Mouse (Mus musculus) liver, embryonic 14.5 days (tissue): ENCODE results near the gene Kcnk5. TPM values are rescaled to one million over a fixed set of nuclear protein-coding genes. Genes with fewer than 3 reads are reported as not detected.
A peak's percentile ranks its signal among the peaks of the same experiment; 100 is the strongest.

Experiments used
- ATAC-seq: fragments of 200-750 bp; cut with Nextera tagmentation; 2 replicates; pipeline ENCODE4 v1.8.0; 2017; ENCODE audit warnings: moderate number of reproducible peaks, mild to moderate bottlenecking, moderate library complexity; ENCODE audit not compliant: insufficient read depth
- DNase-seq, 3 experiments: peaks; one replicate each; pipeline ENCODE4 v3.0.0-alpha.2; 2012 to 2013; ENCODE audit warnings: low read depth in 3 of 3, low spot score in 3 of 3
- H3K27ac ChIP-seq: fragments of 300-500 bp; sonication (generic); 2 replicates; pipeline ENCODE4 v1.5.1; 2014; ENCODE audit warnings: moderate library complexity, mild to moderate bottlenecking, control low read depth, inconsistent platforms
- H3K27me3 ChIP-seq: fragments of 300-500 bp; sonication (generic); 2 replicates; pipeline ENCODE4 v1.6.1; 2014; ENCODE audit warnings: mild to moderate bottlenecking, low read length, moderate library complexity; ENCODE audit not compliant: control insufficient read depth, insufficient read depth
- H3K36me3 ChIP-seq: fragments of 300-500 bp; sonication (generic); replicated peaks from 2 replicates; pipeline ENCODE4 v1.6.1; 2014; ENCODE audit warnings: low read depth; ENCODE audit not compliant: control insufficient read depth, insufficient read depth
- H3K4me1 ChIP-seq, 2 experiments: fragments of 200-500 bp in 1 of 2; fragments of 300-500 bp in 1 of 2; sonication (generic) in 1 of 2; replicated peaks; 2 replicates each; pipeline ENCODE4 v1.6.1; 2012 to 2014; ENCODE audit warnings: antibody characterized with exemption in 1 of 2, inconsistent platforms in 1 of 2, low read length in 1 of 2; ENCODE audit not compliant: control insufficient read depth in 2 of 2, insufficient read depth in 2 of 2
- H3K4me2 ChIP-seq: fragments of 300-500 bp; sonication (generic); 2 replicates; pipeline ENCODE4 v1.6.1; 2014; ENCODE audit warnings: low read depth, mild to moderate bottlenecking, control low read depth, moderate library complexity
- H3K4me3 ChIP-seq, 2 experiments: fragments of 200-500 bp in 1 of 2; fragments of 300-500 bp in 1 of 2; sonication (generic) in 1 of 2; 2 replicates each; pipeline ENCODE4 v1.5.1; 2012 to 2014; ENCODE audit warnings: low read depth in 2 of 2, low read length in 2 of 2, mild to moderate bottlenecking in 2 of 2, control low read depth in 1 of 2, inconsistent platforms in 1 of 2, moderate library complexity in 1 of 2; ENCODE audit not compliant: insufficient read depth in 1 of 2
- H3K9ac ChIP-seq: fragments of 300-500 bp; sonication (generic); replicated peaks from 2 replicates; pipeline ENCODE4 v1.6.1; 2014; ENCODE audit warnings: mild to moderate bottlenecking, control low read depth, moderate library complexity
- H3K9me3 ChIP-seq: fragments of 300-500 bp; sonication (generic); 2 replicates; pipeline ENCODE4 v1.6.1; 2016; ENCODE audit warnings: low read length, mixed read lengths; ENCODE audit not compliant: control insufficient read depth
- CTCF ChIP-seq: IDR thresholded peaks from 2 replicates; pipeline ENCODE4 v1.5.1; 2016; ENCODE audit warnings: antibody characterized with exemption, low read depth, control low read depth
- EP300 ChIP-seq: IDR thresholded peaks from 2 replicates; pipeline ENCODE4 v1.6.1; 2016; ENCODE audit warnings: antibody characterized with exemption, low read depth
- WGBS: fragments of 180-500 bp; shearing (Covaris S2); extraction: QIAGEN DNeasy Blood & Tissue Kit; methylation state at CpG from one replicate; pipeline ENCODE4 v1.1.7; 2014; ENCODE audit not compliant: insufficient replicate concordance; 5-methylcytosine and 5-hydroxymethylcytosine counted together
- polyA plus RNA-seq, 2 experiments: library from polyadenylated mRNA; depleted of rRNA in 1 of 2; stranded (reverse) in 1 of 2; unstranded in 1 of 2; fragments of >200 nt; fragmentation: Nextera tagmentation in 1 of 2; extraction: Ambion mirVana in 1 of 2; gene quantifications; 2 replicates each; pipeline versions ENCODE4 v1.2.1 to v1.2.3; 2012 to 2014

The Kcnk5 gene
- polyA plus RNA-seq, 2 experiments, result 3.1 to 3.6 TPM

DNA sequence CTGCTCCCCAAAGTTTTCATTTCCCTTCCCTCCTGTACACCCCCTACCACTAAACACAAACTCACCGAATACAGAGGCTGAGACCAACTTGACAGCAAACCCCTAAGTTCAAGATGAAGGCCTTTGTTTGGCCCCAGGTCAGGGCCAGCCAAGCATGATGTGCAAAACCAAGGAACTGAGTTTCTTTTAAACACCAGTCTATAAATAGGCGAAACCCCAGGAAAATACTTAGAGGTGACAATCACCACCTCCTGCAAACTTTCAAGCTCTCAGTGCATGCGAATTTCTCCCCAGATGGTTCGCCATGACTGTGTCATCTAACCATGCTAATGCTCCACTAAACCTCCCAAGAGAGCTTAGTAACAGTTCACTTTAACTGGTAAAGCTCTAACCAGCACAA lies 5.9 kb downstream of the Kcnk5 start:
- ATAC-seq (no peak), DNase-seq (no peak)
- TF ChIP-seq CTCF (no peak), EP300 (no peak)
- Histone ChIP-seq H3K9me3 (no peaks in the 10 kb centered on the region), H3K27ac (no peak overlapping the region), H3K27me3 (no peaks in the 10 kb centered on the region), H3K4me2 (no peak overlapping the region), H3K9ac (no peak overlapping the region), H3K36me3 (no peaks in the 10 kb centered on the region), H3K4me1 (peaks cover 43 to 62% of the 10 kb centered on the region in 2 experiments), H3K4me3 (no peak overlapping the region)
- WGBS, result 65% methylated on average over 4 of the region's 4 CpGs

DNA sequence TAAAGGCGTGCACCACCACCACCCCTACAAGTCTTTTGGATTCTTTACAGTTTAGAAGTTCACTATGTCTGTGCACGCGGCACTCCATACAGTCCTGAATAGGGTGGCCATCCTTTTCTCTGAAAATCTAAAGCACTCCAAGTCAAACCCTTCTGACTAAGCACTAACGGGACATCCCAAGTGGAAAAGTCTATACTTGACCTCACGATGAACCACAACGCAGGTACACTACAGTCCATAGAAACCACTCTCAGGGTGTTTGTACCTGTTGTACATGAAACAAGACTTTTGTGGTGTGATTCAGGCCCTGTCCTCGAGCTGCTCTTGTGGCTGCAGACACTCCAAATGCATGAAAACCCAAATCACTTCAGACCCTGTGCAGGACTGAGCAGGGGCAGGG lies 6.5 kb downstream of the Kcnk5 start:
- Histone ChIP-seq H3K4me1 (peaks cover 42 to 58% of the 10 kb centered on the region in 2 experiments), H3K27ac (no peak overlapping the region), H3K36me3 (no peaks in the 10 kb centered on the region), H3K9me3 (no peaks in the 10 kb centered on the region), H3K9ac (no peak overlapping the region), H3K4me2 (no peak overlapping the region), H3K4me3 (no peak overlapping the region), H3K27me3 (no peaks in the 10 kb centered on the region)
- DNase-seq, result no peak
- 75% methylated on average over 7 of the region's 7 CpGs for WGBS
- no peak for TF ChIP-seq CTCF
- ATAC-seq, result no peak

DNA sequence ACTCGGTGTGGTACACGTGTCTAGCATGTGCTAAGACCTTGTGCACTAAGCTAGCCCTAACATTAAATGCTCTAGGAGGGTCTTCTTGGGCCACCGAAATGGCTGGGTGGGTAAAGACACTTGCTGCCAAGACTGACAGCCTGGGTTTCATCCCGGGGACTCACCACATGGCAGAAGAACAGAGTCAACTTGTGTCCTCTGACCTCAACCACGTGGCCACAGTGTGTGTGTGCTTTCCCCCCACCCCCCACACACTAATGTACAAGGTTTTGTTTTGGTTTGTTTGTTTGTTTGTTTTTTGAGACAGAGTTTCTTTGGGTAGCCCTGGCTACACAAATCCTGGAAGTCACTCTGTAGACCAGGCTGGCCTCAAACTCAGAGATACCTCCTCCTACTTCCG lies 6.9 kb downstream of the Kcnk5 start:
- TF ChIP-seq EP300 (no peak), CTCF (no peak)
- 63% methylated on average over 6 of the region's 6 CpGs for WGBS
- Histone ChIP-seq H3K9ac (no peak overlapping the region), H3K27me3 (no peaks in the 10 kb centered on the region), H3K9me3 (no peaks in the 10 kb centered on the region), H3K4me3 (no peak overlapping the region), H3K4me2 (no peak overlapping the region), H3K4me1 (peaks cover 37 to 54% of the 10 kb centered on the region in 2 experiments), H3K27ac (no peak overlapping the region), H3K36me3 (no peaks in the 10 kb centered on the region)
- no peak for DNase-seq
- ATAC-seq, result no peak

DNA sequence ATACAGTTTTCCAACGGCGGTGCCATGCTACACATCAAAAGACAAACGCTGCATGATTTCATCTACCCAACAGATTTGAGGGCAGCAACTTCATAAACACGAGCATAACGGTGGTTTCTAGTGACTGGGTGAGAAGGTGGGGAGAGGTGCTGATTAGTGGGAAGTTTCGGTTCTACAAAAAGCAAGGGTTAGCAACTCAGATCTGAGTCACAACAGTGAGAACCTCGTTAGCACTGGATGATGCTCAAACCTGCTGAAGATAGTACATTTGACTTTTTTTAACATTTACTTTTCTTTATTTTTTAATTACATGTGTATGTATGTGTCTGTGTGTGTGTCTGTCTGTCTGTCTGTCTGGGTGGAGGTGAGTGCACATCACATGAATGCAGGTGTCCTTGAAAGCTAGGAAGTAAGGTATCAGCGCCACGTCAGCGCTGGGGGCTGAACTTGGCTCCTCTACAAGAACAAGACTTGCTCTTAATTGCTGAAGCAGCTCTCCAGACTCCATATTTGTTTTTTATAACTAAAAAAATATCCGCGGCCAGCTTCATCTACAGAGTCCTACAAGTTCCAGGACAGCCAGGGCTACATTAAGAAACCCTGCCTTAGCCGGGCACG lies 7.6 kb downstream of the Kcnk5 start:
- no peaks in the 10 kb centered on the region for H3K36me3 ChIP-seq
- DNase-seq (no peak), ATAC-seq (no peak)
- no peak overlapping the region; the same call in 1 of the 2 replicates for H3K9ac ChIP-seq
- no peaks in the 10 kb centered on the region for H3K27me3 ChIP-seq
- peaks cover 30 to 49% of the 10 kb centered on the region in 2 experiments for H3K4me1 ChIP-seq
- H3K9me3 ChIP-seq, result no peaks in the 10 kb centered on the region
- no peak overlapping the region for H3K27ac ChIP-seq
- WGBS, result 53% methylated on average over 14 of the region's 14 CpGs
- TF ChIP-seq EP300 (no peak), CTCF (no peak)
- no peak overlapping the region for H3K4me3 ChIP-seq
- peak overlapping the region; percentile 43; the same call in 1 of the 2 replicates for H3K4me2 ChIP-seq

DNA sequence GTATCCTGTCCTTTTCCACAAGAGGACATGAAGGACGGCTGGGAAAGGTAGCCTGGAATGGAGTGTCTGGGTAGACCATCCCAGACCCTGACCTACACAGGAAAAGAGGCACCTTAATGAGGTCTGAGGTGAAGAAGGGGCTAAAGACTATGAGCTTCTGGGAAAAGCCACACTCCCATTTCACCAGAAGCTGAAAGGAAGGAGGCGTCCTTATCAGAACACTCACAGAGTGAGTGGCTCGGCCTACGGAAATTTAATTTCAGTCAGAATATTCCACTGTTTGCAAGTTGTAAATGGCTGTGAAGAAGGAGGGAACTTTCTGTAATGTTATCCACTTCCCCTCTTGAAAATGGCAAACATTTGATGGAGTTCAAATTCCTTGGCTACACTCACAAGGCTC lies 8.7 kb downstream of the Kcnk5 start:
- DNase-seq, result no peak
- TF ChIP-seq EP300, result no peak
- Histone ChIP-seq H3K9me3 (no peaks in the 10 kb centered on the region), H3K4me3 (no peak overlapping the region; a peak in 1 of 4 replicates), H3K4me2 (peak overlapping the region; percentile 43), H3K4me1 (peaks cover 23 to 50% of the 10 kb centered on the region in 2 experiments), H3K9ac (peak overlapping the region; percentile 20), H3K27me3 (no peaks in the 10 kb centered on the region), H3K27ac (no peak overlapping the region), H3K36me3 (no peaks in the 10 kb centered on the region)
- WGBS, result 13% methylated on average over 4 of the region's 4 CpGs
- ATAC-seq, result peak; percentile 42; the same call in 1 of the 2 replicates
